Mouse (Mus musculus) cortical plate, adult 2 months (tissue): ENCODE data around the gene Suclg2.

Experiments
- CTCF ChIP-seq: fragments of 200-500 bp; IDR thresholded peaks from 2 replicates; pipeline ENCODE4 v1.5.1; 2011; ENCODE audit warnings: mild to moderate bottlenecking, control low read depth, low read length; ENCODE audit not compliant: insufficient read depth; ENCODE audit errors: extremely low read depth
- POLR2A ChIP-seq: fragments of 200-500 bp; IDR thresholded peaks from 2 replicates; pipeline ENCODE4 v1.6.1; 2011; ENCODE audit warnings: mild to moderate bottlenecking, low read length, control low read depth; ENCODE audit not compliant: insufficient read depth; ENCODE audit errors: extremely low read depth

DNA sequence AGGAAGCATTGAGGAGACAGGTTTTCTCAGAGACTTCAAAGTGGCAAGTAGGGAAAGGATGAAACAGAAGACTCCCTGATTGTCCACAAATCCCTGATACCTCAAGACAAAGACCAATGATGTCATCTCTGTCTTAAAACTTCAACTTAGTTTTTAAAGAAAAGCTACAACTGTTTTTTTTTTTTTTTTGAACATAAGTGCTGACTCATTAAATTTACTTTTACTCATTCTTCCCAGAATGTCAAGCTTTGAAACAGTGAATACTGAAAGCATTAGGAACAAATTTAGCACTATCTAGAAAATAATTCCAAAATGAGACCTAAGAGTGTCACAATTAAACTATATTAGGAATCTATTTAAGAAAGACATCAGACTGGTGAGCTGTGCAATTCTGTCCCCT lies 98.8 kb downstream of the Suclg2 start:
- TF ChIP-seq POLR2A (no peak), CTCF (no peak)
